Mouse (Mus musculus) ES-E14 (cell line): ENCODE measurements around the gene Trem3. TPM values are rescaled to one million over a fixed set of nuclear protein-coding genes. Genes with fewer than 3 reads are reported as not detected.

Experiments used
- DNase-seq: peaks from one replicate; pipeline ENCODE4 v3.0.0-alpha.2; 2013; ENCODE audit warnings: low read depth, low spot score
- H3K27ac ChIP-seq: 2 replicates; pipeline ENCODE4 v1.5.1; 2012; ENCODE audit warnings: low read depth, mild to moderate bottlenecking, low read length, moderate library complexity, mixed read lengths; ENCODE audit not compliant: poor library complexity, insufficient read depth, severe bottlenecking
- H3K36me3 ChIP-seq: 2 replicates; pipeline ENCODE4 v1.6.1; 2012; ENCODE audit warnings: mild to moderate bottlenecking, low read length, moderate library complexity, mixed read lengths; ENCODE audit not compliant: control insufficient read depth, poor library complexity, insufficient read depth, severe bottlenecking
- H3K4me1 ChIP-seq, 2 experiments: fragments of 150-350 bp in 1 of 2; sonication (generic) in 1 of 2; 2 replicates each; pipeline ENCODE4 v1.6.1; 2012; ENCODE audit warnings: low read length in 2 of 2, mild to moderate bottlenecking in 1 of 2, mixed read lengths in 1 of 2; ENCODE audit not compliant: control insufficient read depth in 2 of 2, insufficient read depth in 2 of 2, poor library complexity in 1 of 2
- H3K4me3 ChIP-seq, 2 experiments: fragments of 150-350 bp in 1 of 2; sonication (generic) in 1 of 2; 2 replicates each; pipeline ENCODE4 v1.5.1; 2012; ENCODE audit warnings: low read length in 2 of 2, low read depth in 1 of 2, mild to moderate bottlenecking in 1 of 2, mixed read lengths in 1 of 2; ENCODE audit not compliant: insufficient read depth in 1 of 2, poor library complexity in 1 of 2, severe bottlenecking in 1 of 2
- H3K9ac ChIP-seq: 2 replicates; pipeline ENCODE4 v1.6.1; 2012; ENCODE audit warnings: low read depth, mild to moderate bottlenecking, low read length, mixed read lengths; ENCODE audit not compliant: poor library complexity, insufficient read depth, severe bottlenecking
- H3K9me3 ChIP-seq: fragments of 150-350 bp; sonication (generic); 2 replicates; pipeline ENCODE4 v1.6.1; 2012; ENCODE audit warnings: low read depth, mild to moderate bottlenecking, low read length; ENCODE audit not compliant: control insufficient read depth, insufficient read depth
- CHD2 ChIP-seq: IDR thresholded peaks from 2 replicates; pipeline ENCODE4 v1.6.1; 2014; ENCODE audit warnings: mild to moderate bottlenecking, low read depth, low read length, inconsistent platforms
- HCFC1 ChIP-seq: IDR thresholded peaks from 2 replicates; pipeline ENCODE4 v1.6.1; 2012; ENCODE audit warnings: low read length, inconsistent platforms, borderline replicate concordance; ENCODE audit not compliant: insufficient read depth
- MAFK ChIP-seq: IDR thresholded peaks from 2 replicates; pipeline ENCODE4 v1.6.1; 2014; ENCODE audit warnings: mild to moderate bottlenecking, low read depth, low read length, inconsistent platforms; ENCODE audit not compliant: insufficient read depth
- ZC3H11A ChIP-seq: IDR thresholded peaks from 2 replicates; pipeline ENCODE4 v1.6.1; 2012; ENCODE audit warnings: low read depth, mild to moderate bottlenecking, inconsistent platforms, low read length, borderline replicate concordance
- ZNF384 ChIP-seq: IDR thresholded peaks from 2 replicates; pipeline ENCODE4 v1.6.1; 2012; ENCODE audit warnings: low read depth, low read length, inconsistent platforms
- in situ Hi-C, 2 experiments: fragments of 600-800 bp; cut with MboI; formaldehyde crosslinking; loops; one replicate each; pipeline ENCODE4 v1.15.1; 2025; ENCODE audit warnings: low sequenced_read_pairs in 2 of 2, inconsistent platforms in 1 of 2; ENCODE audit not compliant: unreplicated experiment in 2 of 2
- total RNA-seq: library from RNA; depleted of rRNA; stranded (reverse); fragments of 300-350 nt; gene quantifications from 2 replicates; pipeline ENCODE4 v1.2.3, GENCODE M21; 2012

The Trem3 gene
- total RNA-seq, 1 experiment: not detected

GRCm38 (mm10) chr17:48280943-48281738 lies 33.6 kb downstream of the Trem3 start:
- Histone ChIP-seq H3K36me3 (no peaks in the 10 kb centered on the region), H3K9ac (peak overlapping the region; percentile 8), H3K4me3 (peak overlapping the region; percentile 30 to 44; a peak in 2 of 4 replicates), H3K9me3 (no peaks in the 10 kb centered on the region), H3K4me1 (0 out of 4 replicates have a peak, but pooled peaks cover 0 to 7% of the 10 kb centered on the region in 2 experiments), H3K27ac (no peak overlapping the region)
- no peak for DNase-seq
- no peak for TF ChIP-seq ZC3H11A
- TF ChIP-seq MAFK: no peak
- no peak for TF ChIP-seq HCFC1
- in situ Hi-C loops: no loop called here

- no peak overlapping the region for H3K27ac ChIP-seq
- in situ Hi-C loops: no loop called here
- no peaks in the 10 kb centered on the region for H3K9me3 ChIP-seq
- H3K36me3 ChIP-seq: no peaks in the 10 kb centered on the region
- no peak for DNase-seq
- 0 out of 4 replicates have a peak, but pooled peaks cover 0 to 7% of the 10 kb centered on the region in 2 experiments for H3K4me1 ChIP-seq
- H3K9ac ChIP-seq: peak overlapping the region; percentile 8
- TF ChIP-seq ZC3H11A (no peak), MAFK (no peak), CHD2 (no peak), HCFC1 (no peak), ZNF384 (no peak)
- peak overlapping the region; percentile 30 to 44; a peak in 2 of 4 replicates for H3K4me3 ChIP-seq
These were observed 34.1 kb downstream of the Trem3 start for GRCm38 (mm10) chr17:48281739-48282085.

- H3K27ac ChIP-seq: no peak overlapping the region
- DNase-seq: no peak
- H3K9me3 ChIP-seq: no peaks in the 10 kb centered on the region
- peaks cover 0 to 3% of the 10 kb centered on the region in 2 experiments; a peak in 1 of 4 replicates for H3K4me1 ChIP-seq
- H3K4me3 ChIP-seq: no peak overlapping the region
- no peaks in the 10 kb centered on the region for H3K36me3 ChIP-seq
- TF ChIP-seq HCFC1: no peak
- no peak for TF ChIP-seq ZC3H11A
- TF ChIP-seq CHD2: no peak
- TF ChIP-seq ZNF384: no peak
- no peak for TF ChIP-seq MAFK
- no peak overlapping the region; the same call in 1 of the 2 replicates for H3K9ac ChIP-seq
- in situ Hi-C loops: no loop called here
These were observed 39.2 kb downstream of the Trem3 start for GRCm38 (mm10) chr17:48286765-48287164.

GRCm38 (mm10) chr17:48287276-48287675 lies 39.7 kb downstream of the Trem3 start:
- Histone ChIP-seq H3K4me3 (no peak overlapping the region), H3K27ac (no peak overlapping the region), H3K4me1 (peaks cover 0 to 3% of the 10 kb centered on the region in 2 experiments; a peak in 1 of 4 replicates), H3K9ac (no peak overlapping the region), H3K9me3 (no peaks in the 10 kb centered on the region), H3K36me3 (no peaks in the 10 kb centered on the region)
- no peak for TF ChIP-seq ZC3H11A
- TF ChIP-seq ZNF384: no peak
- TF ChIP-seq MAFK: no peak
- no peak for TF ChIP-seq HCFC1
- TF ChIP-seq CHD2: no peak
- no peak for DNase-seq
- in situ Hi-C loops: no loop called here
